Mouse (Mus musculus) adrenal gland, adult 2 months (tissue): ENCODE data around the gene Lonp1. TPM values are rescaled to one million over a fixed set of nuclear protein-coding genes. Genes with fewer than 3 reads are reported as not detected.
"Not testable (repeated sequence)": the region's sequence is repeated elsewhere in the genome, so short reads cannot be mapped to it uniquely, and the experiment has no call there.

Source experiments
- DNase-seq: peaks from one replicate; pipeline ENCODE4 v3.0.0; 2021
- long read RNA-seq: library from polyadenylated mRNA; stranded (forward); transcript quantifications from one replicate; pipeline ENCODE4 v2.0.0, GENCODE M21; 2021
- polyA plus RNA-seq: library from polyadenylated mRNA; depleted of rRNA; stranded (reverse); fragments of >200 nt; gene quantifications from 2 replicates; pipeline ENCODE4 v1.2.3, GENCODE M21; 2012; rRNA removed
- total RNA-seq, 2 experiments: library from RNA; stranded (reverse); gene quantifications; 2 replicates each; pipeline ENCODE4 v1.2.3; 2021

Gene Lonp1
- 100 to 1,000 TPM; 549 to 571 TPM for total RNA-seq
- polyA plus RNA-seq: 447 and 560 TPM in 2 replicates
- long read RNA-seq, transcript Lonp1-201 (18 exons, 2,951 nt): major isoform, 1,147 of 1,311 reads
- long read RNA-seq, partial matches to known transcripts: 98 of 1,311 reads
- long read RNA-seq, other reads (novel, unspliced or antisense): 66 of 1,311 reads

DNA sequence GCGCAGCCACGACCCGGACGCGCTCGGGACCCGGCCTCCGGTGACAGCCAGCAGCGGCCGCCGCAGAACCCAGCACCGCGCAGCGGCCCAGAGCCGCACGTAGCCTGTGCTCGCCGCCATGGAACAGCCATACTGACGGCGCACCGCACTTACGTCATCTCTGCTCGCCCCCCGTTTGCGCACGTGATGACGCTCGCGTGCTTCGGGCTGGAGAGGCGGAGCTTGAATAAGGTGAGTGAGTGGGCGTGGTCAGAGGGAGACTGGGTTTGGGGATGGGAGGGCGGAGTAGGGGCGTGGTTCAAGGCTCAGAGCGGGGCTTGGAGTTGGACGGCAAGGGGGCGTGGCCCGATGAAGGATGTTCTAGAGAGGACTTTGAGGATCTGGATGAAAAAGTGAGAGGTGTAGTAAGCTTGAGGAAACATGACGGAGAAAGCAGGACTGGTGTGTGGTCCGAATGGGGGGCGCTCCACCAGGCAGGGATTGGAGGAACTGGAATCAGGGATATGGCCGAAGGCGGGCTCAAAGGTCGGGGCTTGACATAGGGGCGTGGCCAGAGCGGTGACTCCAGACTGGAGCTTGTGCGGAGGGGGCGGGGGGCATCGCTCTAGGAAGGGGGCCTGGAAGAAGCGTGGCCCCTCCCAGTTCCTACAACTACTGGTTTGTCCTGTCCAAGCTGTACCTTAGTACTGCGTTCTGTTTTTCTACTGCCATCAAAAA lies at the start of gene Lonp1:
TSS of gene Lonp1 (minus strand) at position 134 of the 717 bp plus-strand sequence.
- peak; percentile 98 for DNase-seq

DNA sequence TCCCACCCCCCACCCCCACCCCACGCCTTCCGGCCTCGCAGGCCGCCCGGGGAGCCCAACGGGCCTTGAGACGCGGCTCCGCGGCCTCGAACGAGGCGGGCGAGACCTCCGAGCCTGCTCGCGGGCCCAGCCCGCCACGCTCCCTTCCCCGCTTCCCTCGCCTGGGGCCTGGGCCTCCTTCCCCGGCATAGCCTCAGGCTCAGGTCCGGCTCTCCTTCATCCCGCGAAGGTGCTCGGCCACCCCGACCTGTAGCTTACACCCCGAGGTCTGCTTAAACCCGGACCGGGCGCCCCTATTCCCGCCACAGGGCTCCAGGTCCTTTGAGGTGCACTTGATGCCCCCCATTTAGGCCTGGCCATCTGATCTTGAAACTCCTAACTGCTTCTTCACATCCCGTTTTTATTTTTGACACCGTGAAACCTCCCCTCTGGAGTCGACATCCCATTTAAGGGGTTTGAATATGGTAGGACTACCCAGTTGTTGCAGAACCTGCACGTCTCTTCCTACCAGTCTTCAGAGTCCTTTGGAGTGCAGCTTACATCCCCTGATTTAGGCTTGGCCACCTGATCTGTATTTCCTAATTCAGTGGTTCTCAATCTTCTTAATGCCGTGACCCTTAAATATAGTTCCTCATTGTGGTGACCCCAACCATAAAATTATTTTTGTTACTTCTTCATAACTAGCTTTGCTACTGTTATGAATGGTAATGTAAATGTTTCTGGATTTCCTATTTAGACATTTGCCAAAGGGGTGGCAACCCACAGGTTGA lies 47.1 kb upstream of the Lonp1 start:
- DNase-seq: no peak

DNA sequence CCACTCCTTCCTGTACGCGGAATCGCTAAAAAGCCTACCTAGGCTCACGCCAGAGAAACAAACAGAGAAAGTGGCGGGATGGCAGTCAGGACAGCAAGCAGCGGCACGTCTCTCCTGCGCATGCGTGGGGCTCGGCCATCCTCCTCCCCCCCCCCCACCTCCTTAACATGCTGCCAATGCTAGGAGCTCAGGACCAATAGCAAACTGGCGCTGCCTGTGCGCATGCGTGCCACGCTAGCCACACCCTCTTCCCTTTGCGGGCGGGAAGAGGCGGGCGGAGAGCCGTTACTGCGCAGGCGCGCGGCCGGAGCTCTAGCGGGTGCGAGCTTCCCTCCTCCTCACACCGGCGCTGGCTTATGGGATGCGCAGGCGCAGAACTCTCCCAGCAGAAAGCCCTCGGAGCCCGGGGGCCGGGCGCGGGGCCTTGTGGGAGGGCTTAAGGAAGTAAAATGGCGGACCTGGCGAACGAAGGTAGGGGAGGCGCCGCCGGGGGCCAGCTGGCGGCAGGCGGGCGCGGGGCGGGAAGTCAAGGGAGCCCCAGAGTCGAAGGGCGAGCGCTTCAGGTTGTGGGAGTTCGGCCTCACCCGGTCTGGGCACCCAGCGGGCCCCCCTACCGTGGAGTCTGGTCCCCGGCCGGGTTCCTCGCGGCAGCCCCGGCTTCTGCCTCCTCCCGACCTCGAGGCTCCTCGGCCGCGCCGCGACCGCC lies 46.4 kb upstream of the Lonp1 start, which contains the start of gene Ranbp3:
TSS of gene Ranbp3 (plus strand) at position 354 of the 706 bp plus-strand sequence.
- DNase-seq: peak; percentile 100

DNA sequence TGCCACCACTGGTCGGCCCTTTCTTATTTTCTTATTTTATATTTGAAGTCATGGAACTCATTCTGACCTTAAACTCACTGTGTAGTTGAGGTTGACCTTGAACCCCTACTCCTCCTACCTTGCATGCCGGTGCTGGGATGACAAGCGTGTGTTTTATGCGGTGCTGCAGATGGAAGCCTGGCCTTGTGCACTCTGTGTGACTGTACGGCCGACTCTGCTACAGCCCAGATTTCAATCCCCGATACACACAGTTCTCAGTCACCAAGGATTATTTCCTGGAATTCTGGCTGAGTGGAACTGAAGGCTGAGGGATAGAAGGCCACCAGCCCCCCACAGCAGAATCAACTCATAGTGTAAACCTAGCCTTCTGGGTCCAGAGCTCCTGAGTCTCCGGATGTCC lies 43.1 kb upstream of the Lonp1 start:
- DNase-seq: no peak

DNA sequence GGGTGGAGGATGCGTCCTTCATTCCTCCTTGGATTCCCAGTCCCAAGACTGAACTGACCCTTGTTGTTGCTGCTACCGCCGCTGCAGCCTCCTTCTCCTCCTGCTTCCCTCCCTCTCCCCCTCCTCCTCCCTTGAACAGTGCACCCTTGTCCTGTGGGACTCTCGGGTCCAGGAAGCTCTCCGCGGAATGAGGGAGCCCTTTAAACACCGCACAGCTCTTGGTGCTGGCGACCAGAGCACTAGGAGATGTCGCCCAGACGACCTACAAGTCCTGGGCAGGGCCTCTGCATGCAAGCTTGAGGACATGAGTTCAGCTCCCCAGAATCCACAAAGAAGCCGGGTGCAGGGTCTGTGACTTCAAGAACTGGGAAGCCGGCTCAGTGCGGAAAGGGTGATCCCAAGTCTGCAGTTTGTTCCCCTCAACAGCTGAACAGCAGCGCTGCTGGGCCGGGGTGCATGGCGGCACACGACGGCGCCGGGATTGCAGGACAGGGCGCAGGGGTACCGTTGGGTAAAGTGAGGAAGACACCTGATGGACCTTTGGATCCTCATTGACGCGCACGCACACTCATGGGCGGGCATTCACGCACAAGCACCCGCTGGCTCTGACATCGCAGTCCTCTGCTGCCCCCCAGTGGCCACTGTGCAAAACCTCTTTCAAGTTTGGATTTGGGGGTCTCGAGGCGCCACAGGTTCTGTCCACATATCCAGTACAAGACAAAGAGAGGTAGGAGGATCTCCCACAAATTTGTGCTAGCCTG lies 41.9 kb upstream of the Lonp1 start:
- DNase-seq: peak; percentile 85

DNA sequence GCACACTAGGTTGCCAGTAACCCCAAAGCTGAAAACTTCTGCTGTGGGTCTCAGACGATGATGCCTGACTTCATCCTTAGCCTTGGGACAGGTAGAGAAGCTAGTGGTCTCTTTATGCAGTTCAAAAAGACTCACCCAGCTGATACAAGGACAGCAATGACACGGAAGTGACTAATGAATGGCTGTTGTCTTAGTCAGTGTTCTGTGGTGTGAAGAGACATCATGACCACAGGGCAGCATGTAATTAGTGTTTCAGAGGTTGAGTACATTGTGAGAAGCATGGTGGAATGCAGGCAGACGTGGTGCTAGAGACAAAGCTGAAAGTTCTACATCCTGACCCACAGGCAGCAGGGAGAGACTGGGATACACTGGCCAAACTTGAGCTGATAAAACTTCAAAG lies 40.9 kb upstream of the Lonp1 start:
- peak; percentile 52 for DNase-seq

DNA sequence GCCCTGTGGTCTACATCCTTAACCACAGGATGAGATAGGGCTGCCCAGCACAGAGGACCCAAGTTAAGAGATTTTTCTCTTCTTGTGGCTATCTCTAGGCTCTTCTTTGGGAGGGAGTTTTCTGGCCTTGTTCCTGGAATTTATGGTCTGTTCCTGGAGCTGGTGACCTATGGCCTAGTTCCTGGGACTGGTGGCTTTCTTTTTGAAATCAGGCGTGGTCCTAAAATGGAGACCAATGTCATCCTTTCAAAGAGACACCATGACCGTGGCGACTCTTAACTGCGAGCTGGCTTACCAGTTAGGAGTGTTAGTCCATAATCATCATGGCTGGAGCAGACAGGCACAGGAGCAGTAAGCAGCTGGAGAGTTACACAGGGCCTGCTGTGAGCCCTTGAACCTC lies 39.7 kb upstream of the Lonp1 start:
- DNase-seq: no peak

DNA sequence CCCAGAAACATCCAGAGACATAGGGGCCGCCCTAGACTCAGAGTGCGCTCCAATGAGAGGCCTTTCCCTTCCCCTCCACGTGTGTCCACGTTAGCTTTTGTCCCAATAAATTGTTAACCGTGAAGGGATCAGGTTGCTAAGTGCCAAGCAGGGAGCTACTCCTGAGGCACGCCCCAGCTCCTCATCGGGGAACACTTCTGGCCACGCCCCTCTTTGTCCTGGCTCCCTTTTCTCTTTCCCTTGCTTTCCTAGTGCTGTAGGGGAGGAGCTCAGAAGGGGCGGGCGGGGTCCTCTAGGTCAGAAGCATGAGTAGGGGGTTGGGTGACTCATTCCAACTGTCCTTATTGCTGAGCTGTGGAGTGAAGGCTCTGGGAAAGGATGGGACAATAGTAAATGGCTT lies 37.6 kb upstream of the Lonp1 start:
- DNase-seq: no peak

DNA sequence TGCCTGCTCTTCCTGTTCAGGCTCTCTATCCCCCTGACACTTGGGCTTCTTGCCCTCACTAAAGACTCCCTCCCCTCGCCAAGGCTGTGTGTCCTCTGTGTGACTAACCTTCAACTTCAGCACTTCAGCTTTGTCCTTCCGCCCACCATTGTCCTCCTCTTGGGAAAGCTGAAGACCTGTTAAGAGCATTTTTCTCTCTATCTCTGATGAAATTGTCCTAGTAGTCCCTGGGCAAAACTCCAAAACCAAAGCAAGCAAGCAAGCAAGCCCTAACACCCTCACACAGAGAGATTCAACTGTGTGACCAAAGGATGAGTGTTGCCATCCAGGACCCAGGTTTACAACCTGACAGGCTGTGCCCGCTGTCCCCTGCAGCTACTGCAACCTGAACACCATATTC lies 37.0 kb upstream of the Lonp1 start:
- DNase-seq: no peak

DNA sequence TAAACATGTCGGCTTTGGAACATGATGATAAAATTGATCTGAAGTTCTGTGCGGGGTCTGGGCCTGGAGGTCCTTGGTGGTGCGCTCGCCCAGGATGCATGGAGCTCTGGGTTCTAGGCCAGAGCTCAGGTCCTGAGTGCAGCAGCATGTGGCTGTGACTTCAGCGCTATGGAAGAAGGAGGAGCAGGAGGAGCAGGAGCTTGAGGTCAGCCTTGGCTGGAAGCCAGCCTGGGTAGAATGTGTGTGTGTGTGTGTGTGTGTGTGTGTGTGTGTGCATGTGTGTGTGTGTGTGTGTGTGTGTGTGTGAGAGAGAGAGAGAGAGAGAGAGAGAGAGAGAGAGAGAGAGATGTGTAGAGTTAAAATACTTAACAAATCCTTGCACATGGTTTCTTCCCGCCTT lies 29.5 kb upstream of the Lonp1 start:
- DNase-seq: no peak

DNA sequence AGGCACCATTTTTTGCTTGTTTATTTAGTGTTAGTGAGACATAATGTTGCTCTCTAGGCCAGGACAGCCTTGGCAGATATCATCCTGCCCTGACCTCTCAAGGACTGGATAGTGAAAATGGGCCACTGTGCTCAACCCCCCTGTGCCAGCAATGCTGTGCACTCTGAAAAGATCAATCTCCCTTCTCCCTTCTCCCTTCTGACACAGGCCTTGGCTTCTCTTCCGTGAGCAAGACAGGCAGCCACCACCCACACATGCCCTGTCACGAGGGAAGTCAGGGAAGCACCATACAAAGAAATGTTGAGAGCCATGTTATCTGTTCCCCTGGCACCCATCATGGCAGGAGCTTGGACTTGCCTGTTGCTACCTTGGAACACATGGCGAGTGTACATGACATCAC lies 28.6 kb upstream of the Lonp1 start:
- peak; percentile 74 for DNase-seq

DNA sequence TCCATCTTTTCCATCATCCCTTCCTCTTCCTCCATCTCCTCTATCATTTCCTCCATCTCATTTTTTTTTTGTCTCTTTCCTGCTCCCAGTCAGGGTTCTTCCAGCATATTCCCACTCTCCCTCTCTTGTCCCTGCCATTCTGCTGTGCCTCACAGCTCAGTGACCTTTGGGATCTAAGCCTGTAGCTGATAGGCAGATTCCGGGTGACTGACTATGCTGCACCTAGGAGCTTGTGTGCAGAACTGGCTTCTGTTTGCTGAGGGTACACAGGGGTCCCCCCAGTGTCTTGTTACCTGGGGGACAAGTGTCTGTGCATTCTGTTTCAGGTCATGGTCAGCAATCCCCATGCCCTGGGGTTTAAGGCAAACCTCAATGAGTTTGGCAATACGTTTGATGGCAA lies 28.1 kb upstream of the Lonp1 start:
- peak; percentile 41 for DNase-seq

DNA sequence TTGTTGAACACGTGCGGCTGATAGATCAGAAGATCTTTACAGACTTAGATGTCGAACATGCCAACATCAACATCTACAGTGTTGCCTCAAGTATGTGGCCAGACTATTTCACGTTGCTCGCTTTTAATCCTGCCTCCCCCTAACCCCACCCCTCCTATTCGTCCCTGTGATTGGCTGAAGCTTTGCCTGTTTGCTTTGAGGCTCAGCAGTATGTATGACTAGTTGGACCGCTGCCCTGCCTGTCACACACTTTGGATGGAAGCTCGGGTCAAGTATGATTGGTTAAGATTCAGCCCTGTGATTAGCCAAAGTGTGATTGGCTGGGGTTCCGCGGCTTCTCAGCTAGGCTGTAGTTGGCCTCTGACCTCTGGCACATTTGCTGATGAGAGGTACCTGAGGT lies 25.1 kb upstream of the Lonp1 start:
- no peak for DNase-seq

DNA sequence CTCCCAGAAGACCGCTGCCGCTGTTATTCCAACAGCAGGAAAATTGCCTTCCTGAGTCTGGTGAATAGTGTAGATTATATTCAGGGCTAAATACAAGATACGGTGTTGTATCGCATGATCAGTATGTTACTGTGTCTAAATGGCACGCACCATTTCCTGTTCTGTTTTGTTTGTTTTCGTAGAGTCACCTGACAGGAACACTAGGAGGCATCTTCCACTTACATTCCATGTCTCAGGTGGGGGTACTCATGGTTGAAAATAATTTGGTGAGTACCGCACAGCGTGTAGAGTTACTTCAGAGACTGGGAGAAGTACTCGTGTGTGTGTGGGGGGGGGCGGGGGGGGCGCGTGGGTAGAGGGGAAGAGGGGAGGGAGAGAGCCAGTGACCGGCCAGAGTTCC lies 20.9 kb upstream of the Lonp1 start:
- no peak for DNase-seq

DNA sequence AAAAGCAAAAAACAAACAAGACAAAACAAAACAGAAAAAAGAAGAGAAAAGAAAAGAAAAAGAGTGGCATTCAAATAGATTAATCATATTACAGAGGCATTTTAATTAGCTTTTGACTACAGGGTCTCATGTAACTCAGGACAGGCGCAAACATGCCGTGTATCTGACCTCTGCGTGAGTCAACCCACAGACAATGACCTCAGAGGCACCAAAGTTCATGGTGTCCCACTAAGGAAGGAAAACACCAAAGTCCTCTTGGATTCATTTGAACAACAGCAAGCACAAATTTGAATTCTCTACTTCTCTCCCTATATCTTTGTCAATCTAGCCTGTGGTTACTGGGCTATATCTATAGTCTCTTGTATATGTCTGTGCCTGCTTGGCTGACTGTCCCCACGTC lies 16.6 kb upstream of the Lonp1 start:
- DNase-seq: no peak

DNA sequence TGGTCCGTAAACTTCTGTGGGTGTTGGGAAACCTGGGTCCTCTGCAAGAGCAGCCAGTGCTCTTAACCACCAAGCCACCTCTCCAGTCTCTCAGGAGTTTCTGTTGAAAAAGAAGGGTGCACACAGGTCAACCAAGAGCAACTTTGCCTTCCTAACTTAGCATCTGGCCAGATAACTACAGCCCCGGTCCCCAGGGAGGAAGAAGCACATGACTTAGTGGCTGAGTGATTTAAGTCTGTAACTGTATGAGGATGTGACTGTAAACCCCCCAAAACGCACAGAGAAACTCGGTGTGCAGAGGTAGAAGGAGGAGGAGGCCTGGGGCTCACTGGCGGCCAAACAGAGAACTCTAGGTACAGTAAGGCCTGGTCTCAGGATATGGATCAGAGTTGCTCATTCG lies 7.3 kb upstream of the Lonp1 start:
- DNase-seq: no peak

DNA sequence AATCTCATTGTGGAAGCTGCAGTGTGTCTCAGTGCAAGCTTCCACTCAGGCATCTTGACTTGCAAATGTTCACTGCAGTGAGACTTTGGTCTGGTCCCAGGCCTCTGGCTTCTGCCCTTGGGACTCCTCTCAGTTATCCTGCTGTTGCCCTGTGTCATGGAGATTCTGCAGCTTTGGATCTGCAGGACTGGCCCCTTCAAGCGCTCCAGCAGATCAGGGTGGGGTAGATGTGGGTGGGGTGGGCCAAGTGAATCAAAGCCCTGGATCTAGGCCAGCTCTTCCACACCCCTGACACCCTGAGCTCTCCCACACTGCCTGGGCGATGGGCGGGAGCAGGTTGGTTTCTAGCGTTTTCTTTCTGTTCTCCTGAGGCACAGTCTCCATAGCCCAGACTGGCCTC lies 5.1 kb upstream of the Lonp1 start:
- no peak for DNase-seq

DNA sequence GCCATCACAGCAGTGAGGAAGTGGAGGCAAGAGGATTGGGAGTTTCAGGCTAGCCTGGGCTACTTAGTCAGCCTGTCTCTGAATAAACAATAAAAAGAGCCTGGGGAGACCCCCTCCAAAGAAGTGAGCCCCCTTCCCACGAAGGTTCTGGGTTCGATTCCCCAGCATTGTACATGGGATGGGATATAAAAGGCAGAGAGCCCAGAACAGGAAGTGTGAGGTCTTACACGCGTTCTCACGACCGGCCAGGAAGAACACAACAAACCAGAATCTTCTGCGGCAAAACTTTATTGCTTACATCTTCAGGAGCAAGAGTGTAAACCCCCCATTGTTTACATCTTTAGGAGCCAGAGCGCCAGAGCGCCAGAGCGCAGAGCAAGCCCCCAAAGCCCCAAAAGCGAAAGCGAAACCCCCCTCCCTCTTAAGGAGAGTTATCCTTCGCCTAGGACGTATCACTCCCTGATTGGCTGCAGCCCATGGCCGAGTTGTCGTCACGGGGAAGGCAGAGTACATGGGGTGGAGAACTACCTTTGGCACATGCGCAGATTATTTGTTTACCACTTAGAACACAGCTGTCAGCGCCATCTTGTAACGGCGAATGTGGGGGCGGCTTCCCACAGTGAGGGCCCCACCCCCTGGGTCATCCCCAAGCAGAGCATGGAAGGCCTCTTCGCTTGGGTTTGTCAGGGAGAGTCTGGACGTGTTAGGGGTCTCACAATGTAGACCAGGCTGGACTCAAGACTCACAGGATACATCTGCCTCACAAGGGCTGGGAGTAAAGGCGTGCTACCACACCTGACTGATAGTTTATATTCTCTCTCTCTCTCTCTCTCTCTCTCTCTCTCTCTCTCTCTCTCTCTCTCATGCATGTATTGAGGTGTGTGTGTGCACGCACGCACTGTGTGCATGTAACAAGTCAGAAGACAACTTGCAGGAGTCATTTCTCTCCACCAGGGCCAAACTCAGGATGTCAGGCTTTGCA lies 3.4 kb upstream of the Lonp1 start:
- DNase-seq: not testable (repeated sequence)

DNA sequence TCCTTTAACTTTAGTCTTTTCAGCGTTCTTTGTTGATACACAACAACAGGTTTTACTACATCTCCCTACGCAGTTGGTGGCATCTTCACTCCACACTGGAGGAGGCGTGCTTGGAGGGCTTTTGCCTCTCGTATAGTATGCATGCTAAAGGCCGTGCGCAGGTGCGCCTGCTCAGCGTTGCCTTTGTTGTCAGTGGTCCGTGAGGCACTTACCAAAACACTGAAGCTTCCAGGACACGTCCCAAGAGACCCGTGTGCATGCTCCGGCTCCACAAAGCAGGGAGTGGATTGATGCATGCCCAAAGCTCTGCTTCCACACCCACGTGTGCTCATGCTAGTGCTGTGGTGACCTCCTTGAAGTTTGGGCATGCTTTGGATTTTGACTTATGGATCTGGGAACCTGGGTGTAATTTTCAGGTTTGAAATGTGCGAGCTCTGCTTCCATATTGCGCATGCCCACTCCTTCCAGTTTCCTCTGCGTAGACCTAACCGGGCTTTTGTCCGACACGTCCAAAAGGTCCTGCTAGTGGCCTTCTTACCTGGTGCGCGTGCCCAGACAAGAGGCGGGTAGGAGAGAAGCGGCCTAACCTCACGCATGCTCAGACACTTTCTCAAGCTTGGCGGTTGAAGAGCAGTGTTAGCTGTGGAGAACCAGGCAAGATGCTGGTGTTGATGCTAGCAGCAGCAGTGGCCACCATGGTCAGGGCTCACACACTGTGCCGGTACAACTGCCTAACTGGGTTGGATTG lies 1.0 kb upstream of the Lonp1 start, which contains the start of gene Catsperd:
TSS of gene Catsperd (plus strand) at position 614 of the 748 bp plus-strand sequence.
- peak; percentile 54 for DNase-seq

DNA sequence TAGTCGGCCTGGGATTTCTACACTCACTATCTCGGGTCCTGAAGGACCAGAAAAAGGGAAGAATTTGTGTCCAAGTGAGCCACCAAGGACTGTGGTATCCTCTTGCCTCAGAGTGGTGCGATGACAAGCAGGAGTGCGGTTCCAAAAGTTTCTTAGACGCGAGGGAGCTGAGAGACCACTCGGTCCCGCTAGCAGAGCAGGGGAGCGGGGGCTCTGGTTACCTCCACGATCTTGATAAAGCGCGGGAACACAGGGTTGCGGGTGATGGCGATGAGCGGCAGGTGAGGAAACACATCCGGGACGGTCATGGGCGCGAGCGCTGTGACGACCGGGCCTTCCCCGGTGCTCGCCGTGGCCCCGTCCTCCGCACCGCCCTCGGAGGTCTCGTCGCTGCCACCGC lies 427 bp downstream of the Lonp1 start:
- DNase-seq: no peak
